Mouse (Mus musculus) thymus, adult 2 months (tissue): ENCODE data around the gene Stn1.

Experiments used
- CTCF ChIP-seq: fragments of 200-500 bp; IDR thresholded peaks from 2 replicates; pipeline ENCODE4 v1.5.1; 2012; ENCODE audit warnings: mild to moderate bottlenecking, control low read depth, low read length, moderate library complexity, borderline replicate concordance; ENCODE audit not compliant: control insufficient read depth, poor library complexity, insufficient read depth; ENCODE audit errors: extremely low read depth
- POLR2A ChIP-seq: fragments of 200-500 bp; IDR thresholded peaks from 2 replicates; pipeline ENCODE4 v1.6.1; 2012; ENCODE audit warnings: mild to moderate bottlenecking, low read length, control low read depth, moderate library complexity; ENCODE audit not compliant: control insufficient read depth, poor library complexity, insufficient read depth; ENCODE audit errors: extremely low read depth

- TF ChIP-seq CTCF (no peak), POLR2A (no peak)
Observed at GRCm38 (mm10) chr19:47531309-47531708, 6.0 kb downstream of the Stn1 start.
